Mouse (Mus musculus) thymus, postnatal 14 days (tissue): Measurements from ENCODE around the gene Gnai3.
A peak's percentile ranks its signal among the peaks of the same experiment; 100 is the strongest.

Experiments used
- DNase-seq: peaks from one replicate; pipeline ENCODE4 v3.0.0; 2021

Gnai3 gene

GRCm38 (mm10) chr3:108081681-108082080 lies 64.3 kb downstream of the Gnai3 start:
- no peak for DNase-seq

- no peak for DNase-seq
Measured at GRCm38 (mm10) chr3:108076836-108077235, 69.1 kb downstream of the Gnai3 start.

- DNase-seq, result no peak
Measured at GRCm38 (mm10) chr3:108072983-108073569, 72.9 kb downstream of the Gnai3 start.

GRCm38 (mm10) chr3:108070295-108071293 lies 75.4 kb downstream of the Gnai3 start:
- DNase-seq, result peak; percentile 81

GRCm38 (mm10) chr3:108069231-108069870 lies 76.6 kb downstream of the Gnai3 start:
- no peak for DNase-seq

- no peak for DNase-seq
Measured at GRCm38 (mm10) chr3:108068826-108069225, 77.1 kb downstream of the Gnai3 start.

- no peak for DNase-seq
Measured at GRCm38 (mm10) chr3:108067370-108067934, 78.5 kb downstream of the Gnai3 start.

- no peak for DNase-seq
Measured at GRCm38 (mm10) chr3:108065551-108065950, 80.4 kb downstream of the Gnai3 start.

GRCm38 (mm10) chr3:108064672-108065071 lies 81.3 kb downstream of the Gnai3 start:
- no peak for DNase-seq

GRCm38 (mm10) chr3:108062648-108063047 lies 83.3 kb downstream of the Gnai3 start:
- no peak for DNase-seq

GRCm38 (mm10) chr3:108061420-108061819 lies 84.5 kb downstream of the Gnai3 start:
- DNase-seq, result peak; percentile 64
